Mouse (Mus musculus) 416B (cell line): ENCODE measurements around the gene Mmadhc.

Source experiments
- DNase-seq: peaks from one replicate; pipeline ENCODE4 v3.0.0; 2011; ENCODE audit warnings: low read depth

Gene Mmadhc

DNA sequence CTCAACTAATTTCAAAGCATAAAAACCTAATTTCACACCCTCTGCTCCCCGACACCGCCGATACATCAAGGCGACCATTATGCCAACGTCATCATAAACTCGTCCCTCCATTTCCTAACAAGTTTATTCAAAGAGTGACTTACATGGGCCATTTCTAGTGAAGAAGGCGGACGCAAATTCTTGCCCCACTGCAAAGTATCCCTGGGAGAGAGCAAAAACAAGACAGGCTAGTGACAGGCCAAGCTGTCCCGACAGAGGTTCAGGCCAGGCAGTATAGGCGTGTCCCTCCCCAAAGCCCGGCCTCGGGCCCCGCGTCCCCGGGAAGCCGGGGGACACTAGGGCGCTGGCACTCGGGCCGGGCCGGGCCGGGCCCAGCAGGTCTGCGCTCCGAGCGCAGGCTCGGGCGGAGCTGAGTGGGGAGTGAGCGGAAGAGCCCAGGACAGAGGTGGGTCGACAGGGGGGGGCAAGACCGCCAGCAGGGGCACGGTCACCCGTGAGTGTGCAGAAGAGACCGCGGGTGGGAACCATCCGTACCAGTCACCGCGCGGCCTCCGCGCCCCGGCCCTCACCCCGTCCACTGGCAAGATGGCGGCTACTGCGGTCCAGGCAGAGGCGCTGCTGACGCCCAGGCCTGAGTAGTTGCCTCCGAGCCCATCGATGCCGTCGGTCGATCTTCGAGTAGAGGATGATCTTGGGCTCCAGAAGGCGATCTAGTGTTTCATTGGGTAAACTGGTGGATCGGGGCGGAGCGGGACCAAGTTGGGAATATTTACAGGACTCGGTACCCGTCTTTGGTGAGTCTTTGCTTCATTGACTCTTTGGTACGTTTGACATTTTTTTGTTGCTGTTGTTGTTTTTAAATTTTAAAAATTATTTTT lies at the start of gene Mmadhc:
TSS of gene Mmadhc (minus strand) at position 693 of the 878 bp plus-strand sequence.
- peak; percentile 94 for DNase-seq

DNA sequence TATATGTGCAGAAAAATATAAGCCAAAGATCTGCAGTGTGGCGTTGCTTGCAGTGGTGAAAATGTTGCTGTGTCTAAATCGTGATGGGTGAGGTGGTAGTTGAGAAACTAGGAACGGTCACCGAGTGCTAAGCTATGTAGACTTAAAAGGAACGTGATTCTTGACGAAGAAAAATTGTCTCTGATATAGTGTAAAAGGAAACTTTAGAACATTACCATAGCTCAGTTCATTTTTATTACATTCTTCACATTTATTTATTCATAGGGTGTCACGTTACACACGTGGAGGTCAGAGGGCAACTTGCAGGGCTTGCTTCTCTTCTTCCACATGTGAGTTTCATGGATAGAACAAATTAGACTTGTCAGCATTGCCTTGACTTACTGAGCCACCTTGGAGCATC lies 47.0 kb upstream of the Mmadhc start:
- DNase-seq: no peak

DNA sequence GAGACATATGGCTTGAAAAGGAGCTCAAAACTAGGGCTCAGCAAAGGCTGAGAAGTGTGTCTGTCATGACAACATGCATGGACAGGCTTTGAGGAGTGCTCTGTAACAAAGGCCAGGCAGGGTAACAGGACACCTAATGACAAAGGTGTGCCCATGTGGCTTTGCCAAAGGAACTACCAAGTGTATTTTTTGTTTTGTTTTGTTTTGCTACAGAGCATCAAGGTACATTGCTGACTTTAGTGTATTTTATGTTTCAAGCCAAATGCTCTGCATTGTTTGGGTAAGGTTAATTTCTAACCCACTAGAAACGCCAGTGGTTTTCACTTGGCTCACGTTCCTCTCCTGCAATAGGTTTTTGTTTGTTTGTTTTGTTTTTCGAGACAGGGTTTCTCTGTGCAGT lies 42.5 kb upstream of the Mmadhc start:
- no peak for DNase-seq

DNA sequence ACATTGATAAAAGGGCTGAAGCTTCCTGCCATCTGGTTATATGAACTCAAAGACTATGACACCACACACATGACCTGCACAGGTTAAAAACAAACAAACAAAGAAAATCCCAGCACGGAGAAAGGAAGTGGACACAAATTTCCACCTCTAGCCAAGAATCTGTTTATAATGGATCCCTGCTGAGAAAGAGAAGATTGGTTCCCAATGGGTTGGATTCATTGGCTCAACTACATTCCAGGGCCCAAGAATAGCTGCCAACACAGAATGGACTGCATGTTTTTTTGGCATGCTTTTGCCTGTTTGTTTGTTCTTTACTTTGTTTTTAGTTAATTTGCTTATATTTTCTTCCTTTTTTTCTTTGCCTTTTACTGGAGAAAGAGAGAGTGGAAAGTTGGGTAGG lies 41.0 kb upstream of the Mmadhc start:
- DNase-seq: no peak

DNA sequence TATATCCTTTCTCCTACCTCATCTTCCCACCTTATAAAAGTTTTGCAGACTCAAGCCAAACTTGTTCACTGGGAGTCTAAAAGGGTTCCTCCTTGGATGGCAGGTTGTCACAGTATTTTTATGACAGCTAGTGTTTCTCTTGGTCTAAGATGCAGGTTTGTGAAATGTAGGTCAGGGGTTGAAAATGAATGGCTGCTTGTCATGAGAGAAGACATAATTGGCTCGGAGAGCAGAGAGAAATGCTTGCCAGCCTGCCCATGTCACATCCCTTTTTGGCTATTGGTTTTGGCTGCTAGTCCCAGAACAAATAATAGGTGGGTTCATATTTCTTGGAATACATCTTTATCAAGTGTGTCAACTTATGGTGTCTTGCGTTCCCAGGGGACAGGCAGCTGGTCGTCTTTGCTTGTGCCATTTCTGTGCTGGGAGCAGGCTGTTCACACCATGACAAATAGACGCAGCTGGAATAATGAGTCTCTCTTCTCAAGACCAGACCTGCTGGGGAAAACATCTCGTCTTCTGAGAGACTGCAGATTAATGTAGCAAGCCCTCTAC lies 35.2 kb upstream of the Mmadhc start:
- no peak for DNase-seq

DNA sequence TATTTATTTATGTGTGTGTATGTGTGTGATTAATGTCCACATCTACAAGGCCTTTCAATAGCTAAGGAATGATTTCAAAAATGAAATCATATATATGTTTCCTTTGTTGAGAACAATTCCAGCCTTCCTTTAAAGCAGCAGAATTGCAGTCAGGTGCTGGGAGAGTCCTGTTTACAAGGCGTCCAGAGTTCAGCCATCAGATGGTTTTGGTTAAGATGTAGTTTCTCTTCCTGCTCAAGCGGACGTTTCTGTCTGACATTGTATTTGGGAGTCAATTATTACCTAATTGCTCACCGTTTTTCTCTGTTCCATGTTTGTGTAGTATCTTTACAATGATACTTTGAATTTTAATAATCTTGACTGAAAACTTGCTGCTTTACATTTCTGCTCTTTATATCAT lies 31.6 kb upstream of the Mmadhc start:
- DNase-seq: no peak

DNA sequence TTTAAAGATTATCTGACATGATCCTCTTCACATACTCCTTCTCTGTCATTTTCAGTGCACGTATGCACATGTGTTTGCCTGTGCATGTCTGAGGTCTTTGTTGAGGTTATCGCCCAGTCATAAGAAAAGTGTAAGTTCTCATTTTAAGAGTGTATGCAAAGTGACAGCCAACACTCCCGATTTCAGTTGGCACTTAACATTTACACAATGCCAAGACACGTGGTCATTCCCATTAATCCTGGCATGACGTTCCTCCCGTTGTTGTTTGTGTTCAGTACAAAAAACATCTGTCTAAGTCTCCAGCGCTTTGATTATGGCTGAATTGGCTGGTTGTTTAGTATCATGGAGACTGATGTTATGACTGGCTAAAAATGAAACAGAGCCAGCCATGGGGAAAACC lies 28.2 kb upstream of the Mmadhc start:
- no peak for DNase-seq

DNA sequence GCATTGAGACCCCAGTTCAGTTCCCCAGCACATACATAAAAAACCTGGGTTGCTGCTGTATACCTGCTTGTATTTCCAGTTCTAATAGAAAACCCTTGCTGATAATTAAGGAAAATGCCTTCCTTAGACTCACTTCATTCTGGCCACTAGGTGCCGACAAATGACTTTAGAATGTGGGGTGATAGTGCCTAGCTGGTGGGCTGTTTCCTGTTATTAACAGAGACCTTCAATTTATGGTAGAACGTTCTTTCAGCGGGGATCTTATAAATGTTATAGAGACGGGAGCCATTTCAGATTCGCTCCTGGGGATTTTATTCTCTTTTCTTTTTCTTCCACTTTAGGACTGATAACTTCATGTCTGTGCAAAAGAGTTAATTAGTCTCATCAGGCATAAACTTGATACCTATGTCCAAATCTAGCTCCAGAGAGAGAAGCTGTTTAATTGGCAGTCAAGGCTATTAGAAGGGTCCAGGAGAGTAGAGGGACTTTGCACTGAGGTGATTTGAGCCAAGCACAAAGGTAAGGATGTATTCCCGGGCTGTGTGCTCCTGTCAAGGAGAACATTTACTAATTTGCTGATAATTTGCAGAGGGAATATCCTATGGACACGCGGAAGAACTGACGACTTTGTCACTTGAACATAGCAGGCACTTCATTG lies 10.2 kb upstream of the Mmadhc start:
- peak; percentile 33 for DNase-seq

DNA sequence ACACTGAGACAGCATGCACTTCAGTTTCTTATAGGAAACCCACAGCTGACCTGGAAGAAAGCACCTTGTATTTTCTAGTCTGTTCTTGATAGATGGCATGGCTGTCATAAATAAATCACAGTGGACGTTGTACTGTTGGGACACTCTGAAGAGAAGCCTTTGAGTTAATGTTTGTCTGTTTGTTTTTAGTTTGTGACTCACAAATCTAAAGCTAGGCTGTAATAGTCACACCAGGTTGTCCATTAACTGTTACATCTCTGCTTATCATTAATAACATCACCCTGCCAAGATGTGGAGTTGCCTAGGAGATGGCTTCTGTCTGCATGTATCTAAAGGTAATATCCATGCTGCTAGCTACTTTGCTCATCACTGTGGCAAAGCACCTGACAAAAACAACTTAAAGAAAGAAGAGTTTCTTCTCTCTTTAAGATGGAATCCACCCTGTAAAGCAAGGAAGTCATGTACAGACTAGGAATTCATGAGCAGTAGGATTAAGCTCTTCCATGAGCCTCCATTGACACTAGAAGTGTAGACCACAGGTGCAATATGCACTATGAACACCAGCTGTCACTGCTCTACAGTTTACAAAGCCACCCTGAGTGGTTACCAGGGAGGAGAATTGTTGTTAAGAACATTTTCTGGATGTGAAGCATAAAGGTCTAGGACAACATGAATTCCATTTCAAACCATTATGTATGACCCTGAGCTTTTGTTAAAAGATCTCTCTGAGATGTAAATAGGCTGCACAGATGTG lies 8.4 kb upstream of the Mmadhc start:
- DNase-seq: peak; percentile 23

DNA sequence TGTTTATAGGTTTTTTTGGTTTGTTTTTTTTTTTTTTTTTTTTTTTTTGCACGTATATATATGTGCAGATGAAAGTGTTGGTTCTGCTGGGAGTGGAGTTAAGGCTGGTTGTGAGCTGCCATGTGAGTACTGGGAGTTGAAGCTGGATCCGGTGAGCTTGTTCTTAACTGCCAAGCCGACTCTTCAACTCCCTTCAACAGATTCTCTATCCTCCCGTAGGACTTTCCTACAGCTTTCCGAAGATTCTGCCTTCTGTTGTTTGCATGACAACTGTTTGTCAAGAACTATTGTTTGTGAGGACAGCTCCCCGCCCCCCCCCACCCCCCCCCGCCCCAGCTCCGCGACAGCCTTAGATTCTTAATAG lies 368 bp upstream of the Mmadhc start:
- DNase-seq: no peak

DNA sequence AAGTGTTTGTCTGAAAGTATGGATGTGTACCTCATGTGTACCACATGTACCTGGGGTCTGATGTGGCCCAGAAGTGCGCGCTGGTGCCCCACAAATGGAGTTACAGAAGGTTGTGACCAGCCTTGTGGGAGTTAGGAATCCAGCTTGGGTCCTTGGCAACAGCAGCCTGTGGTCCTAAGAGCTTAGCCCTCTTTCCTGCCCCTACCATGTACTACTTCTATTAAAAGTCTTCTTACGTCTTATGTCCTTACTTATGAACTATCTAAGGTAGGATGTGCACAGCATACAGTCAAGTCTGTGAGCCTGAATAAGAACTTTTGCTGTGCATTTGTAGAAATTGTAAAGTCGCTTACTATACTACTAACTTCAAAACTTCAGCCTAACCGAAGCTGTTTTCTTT lies 1.0 kb downstream of the Mmadhc start:
- DNase-seq: peak; percentile 35

DNA sequence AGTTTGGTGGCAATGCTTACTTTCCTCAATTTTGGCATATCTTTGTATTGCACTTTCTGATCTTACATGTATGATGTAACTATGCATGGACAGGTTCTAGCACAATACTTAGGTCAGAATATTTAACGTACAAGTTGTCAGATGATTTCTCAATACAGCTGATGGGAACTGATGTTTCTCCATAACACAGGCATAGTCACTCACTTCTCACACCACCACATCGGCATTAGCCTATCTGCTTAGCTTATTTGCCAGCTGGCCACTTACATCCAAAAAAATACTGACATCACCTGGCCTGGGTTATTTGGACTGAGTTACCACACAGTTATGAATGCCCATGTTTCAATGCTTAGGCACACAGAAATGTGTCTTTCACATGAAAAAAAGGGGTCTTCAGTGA lies 2.5 kb downstream of the Mmadhc start:
- peak; percentile 68 for DNase-seq

DNA sequence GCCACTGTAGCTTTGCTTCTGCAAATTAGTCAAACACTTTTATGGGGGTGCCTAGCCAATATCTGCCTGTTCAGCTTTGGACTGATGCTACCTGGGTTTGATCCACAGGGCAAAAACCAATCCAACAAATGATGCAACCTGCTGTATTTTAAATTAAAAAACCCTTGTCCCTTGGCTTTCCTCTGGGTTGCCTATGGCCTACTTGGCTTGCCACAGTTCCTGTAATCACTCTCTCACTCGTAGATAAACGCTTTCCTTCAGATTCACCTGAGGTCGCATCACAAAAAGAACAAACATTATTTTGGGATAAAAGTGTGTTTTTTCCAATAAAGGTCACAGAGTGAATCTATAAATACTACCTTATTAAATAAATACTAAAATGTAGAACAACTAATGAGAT lies 3.0 kb downstream of the Mmadhc start:
- DNase-seq: no peak

DNA sequence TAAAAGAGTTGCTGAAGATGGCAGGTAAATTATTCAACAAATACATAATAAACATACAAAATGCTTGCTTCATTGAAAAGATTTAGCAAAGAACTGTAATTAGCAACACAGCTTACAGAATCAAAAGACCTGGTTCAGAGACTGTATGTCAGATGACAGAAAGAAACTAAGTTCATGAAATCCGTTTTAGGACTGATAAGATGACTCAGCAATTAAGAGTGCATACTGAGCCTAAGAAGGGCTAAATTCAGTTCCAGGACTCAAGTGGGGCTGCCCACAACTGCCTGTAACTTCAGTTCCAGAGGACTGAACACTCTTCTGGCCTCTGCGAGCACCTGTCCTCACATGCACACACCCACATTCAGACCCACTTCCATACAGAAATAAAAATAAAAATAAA lies 4.7 kb downstream of the Mmadhc start:
- peak; percentile 51 for DNase-seq

DNA sequence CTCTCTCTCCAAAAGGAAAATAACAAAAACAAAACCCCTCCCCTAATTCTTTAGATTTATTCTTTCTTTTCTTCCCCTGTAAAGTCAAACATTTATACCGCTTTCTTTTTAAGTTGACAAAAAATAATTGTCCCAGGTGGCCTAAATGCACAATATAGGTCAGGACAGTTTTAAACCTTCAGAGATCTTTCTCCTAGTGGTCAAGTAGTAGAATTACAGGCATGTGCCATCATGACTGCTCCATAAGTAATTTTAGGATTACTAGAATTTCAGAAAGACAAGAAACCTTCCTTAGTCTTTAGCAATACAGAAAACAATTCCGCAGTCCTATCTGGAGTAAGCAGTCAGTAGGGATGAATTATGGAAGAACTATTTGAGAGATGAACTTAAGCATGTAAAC lies 5.8 kb downstream of the Mmadhc start:
- DNase-seq: peak; percentile 21

DNA sequence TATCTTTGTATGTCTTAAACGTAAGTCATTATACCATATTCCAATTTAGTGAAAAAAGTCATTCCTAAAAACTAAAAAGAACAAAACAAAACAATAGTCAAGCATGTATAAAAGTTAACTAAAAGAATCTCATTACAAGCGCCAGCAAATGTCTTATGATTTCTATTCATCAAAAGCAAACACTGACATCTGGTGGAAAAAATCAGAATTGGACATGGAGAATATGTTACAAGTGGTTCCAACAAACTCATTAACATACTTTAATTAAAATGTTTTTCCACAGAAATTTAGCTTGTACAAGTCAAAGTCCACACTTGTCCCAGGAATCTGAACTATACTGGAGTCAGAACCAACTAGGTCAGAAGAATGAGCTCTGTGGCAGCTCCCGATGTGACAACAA lies 11.8 kb downstream of the Mmadhc start:
- DNase-seq: peak; percentile 53

DNA sequence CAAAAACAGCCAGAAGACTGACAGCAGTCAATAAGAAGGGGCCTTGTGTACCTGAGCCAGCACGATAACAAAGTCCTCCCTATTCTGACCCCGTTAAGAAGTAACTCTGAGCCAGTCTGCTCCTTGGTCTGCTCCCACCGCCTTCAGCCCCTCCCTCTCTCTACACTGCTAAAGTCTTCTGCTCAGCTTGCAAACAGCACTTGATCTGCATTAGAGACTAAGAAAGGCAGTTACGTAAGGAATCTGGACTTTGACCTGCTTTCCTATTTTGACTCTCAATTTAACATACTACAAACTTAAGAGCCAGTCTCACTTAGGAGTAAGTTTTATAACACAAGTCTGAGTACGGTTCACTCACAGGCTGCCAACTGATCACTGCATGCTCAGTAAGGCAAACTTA lies 12.6 kb downstream of the Mmadhc start:
- no peak for DNase-seq

DNA sequence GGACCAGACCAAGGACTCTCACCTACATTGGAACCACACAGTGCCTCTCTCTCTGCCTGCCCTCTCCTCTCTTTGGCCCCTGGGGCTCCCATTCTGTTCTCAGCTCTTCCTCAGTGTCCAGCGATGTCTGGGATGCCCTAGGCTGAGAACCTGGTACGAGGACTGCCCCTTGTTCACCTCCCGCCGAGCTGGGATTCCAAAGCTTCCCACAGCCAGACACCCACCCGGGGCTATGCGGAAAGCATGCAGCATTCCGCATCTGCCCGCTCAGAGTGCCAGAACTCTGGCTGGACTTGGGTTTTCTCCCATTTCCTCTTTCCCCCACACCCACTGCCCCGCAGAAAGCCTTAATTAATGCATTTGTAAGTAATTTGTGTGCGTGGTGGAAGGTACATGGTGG lies 19.9 kb downstream of the Mmadhc start:
- no peak for DNase-seq

DNA sequence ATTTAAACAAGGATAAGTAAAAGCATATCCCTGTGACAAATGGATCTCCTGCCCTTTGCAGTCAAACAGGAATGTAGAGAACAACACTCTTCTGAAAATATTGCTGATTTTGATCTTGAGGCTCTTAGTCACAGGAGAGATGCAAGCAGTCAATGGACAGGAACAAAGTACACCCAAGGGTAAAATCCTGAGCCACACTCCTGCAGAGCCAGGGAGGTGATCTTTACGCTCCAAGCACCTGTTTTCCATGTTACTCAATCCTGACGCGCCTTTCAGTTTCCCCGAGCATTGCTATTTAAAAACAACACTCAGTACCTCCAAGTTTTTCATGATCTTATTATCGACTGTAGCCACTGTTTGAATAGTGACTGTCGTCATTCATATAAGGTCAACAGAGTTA lies 23.2 kb downstream of the Mmadhc start:
- no peak for DNase-seq

DNA sequence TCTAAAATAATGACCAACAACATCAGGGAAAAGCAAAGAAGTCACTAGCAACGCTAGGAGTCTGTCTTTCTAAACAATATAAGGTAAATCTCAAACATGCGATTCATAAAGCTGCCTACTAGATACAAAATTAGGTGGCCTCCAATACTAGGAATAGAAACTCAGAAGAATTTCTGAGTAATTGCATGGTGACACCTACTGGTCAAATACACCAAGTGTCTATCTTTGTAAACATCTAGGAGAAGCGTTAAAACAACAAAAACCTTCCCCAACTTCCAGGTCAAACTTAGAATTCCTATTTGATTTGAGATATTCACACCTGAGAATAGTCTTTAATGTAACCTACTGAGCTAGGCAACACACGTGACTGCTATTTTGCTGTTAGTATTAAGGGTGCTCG lies 24.4 kb downstream of the Mmadhc start:
- DNase-seq: peak; percentile 53

DNA sequence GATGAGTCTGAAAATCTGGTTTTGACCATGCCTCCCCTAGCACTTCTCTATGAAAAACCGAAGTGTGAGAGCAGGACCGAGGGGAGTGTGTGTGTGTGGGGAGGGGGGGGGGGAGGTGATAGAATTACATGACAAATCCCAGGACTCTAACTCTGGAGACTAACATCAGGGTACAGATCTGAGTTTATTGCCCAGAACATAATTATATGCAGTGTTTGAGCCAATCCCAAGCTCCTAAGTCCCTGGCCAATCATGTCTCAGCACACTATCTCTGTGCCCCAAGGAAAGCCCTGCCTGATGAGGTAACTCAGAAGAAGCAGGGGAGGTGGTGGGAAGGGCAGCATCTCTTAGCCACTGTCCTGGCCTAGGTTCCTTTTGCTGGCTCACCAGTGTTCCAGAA lies 28.1 kb downstream of the Mmadhc start:
- no peak for DNase-seq

DNA sequence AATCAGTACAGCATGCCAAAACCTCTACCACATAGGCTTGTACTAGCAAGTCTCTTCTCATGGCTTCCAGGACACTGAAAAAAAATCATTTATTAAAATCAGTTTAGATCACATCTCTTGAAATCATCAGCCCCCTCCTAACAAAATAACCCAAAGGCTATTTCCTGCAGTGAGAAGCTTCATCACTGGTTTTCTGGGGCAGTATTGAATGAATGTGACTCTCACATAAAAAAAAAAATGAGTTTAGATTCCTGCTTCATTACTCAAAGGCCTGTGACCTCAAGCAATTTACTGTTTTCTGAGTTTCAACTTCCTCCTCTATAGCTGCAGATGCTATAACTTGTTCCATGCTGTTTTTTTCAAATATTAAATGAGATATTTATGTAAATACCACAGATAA lies 29.6 kb downstream of the Mmadhc start:
- no peak for DNase-seq
